Mouse (Mus musculus): Measurements from ENCODE around the gene Pmm1. TPM values are rescaled to one million over a fixed set of nuclear protein-coding genes. Genes with fewer than 3 reads are reported as not detected.

Gene Pmm1
- polyA plus RNA-seq, 1 experiment, result 64.1 TPM

- Histone ChIP-seq H3K27ac (ENCODE audit: control insufficient read depth, insufficient read depth, low read length) (no peak overlapping the region), H3K4me1 (replicated peaks; ENCODE audit: control insufficient read depth, insufficient read depth, low read length) (peaks cover 16% of the 10 kb centered on the region), H3K36me3 (ENCODE audit: control insufficient read depth, insufficient read depth, low read length) (no peaks in the 10 kb centered on the region), H3K4me3 (ENCODE audit: control insufficient read depth, insufficient read depth, low read length) (no peak overlapping the region), H3K27me3 (ENCODE audit: control insufficient read depth, insufficient read depth, low read length) (no peaks in the 10 kb centered on the region)
- 75% methylated on average over 7 of the region's 7 CpGs for WGBS
- DNase-seq, result no peak
- TF ChIP-seq CTCF (IDR thresholded peaks at IDR 0.05; ENCODE audit: borderline replicate concordance, control insufficient read depth, extremely low read depth, insufficient read depth, low read length, poor library complexity) (no peak), POLR2A (IDR thresholded peaks at IDR 0.05; ENCODE audit: control insufficient read depth, extremely low read depth, insufficient read depth, low read length, poor library complexity) (no peak)
Observed at GRCm38 (mm10) chr15:81935869-81936637, 24.7 kb downstream of the Pmm1 start.

DNA sequence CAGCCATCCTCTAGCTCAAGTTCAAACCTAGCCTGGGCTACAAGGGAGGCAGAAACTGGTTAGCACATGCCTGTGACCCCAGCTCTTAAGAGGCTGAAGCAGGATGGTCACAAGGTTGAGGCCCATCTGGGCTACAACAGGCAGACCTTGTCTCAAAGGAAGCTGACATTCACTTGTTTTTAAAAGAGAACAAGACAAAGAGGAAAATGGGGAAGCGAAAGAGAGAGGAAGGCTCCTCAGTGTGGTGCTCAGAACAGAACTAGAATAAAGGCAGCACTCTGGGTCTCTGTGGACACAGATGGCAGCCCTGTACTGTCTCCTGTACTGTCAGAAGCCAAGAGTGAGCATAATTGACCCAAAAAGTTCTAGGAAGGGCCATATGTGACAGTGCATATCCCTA lies 26.7 kb downstream of the Pmm1 start:
- Histone ChIP-seq H3K4me1 (replicated peaks; ENCODE audit: control insufficient read depth, insufficient read depth, low read length) (peaks cover 16% of the 10 kb centered on the region), H3K4me3 (ENCODE audit: control insufficient read depth, insufficient read depth, low read length) (no peak overlapping the region), H3K36me3 (ENCODE audit: control insufficient read depth, insufficient read depth, low read length) (no peaks in the 10 kb centered on the region), H3K27ac (ENCODE audit: control insufficient read depth, insufficient read depth, low read length) (no peak overlapping the region), H3K27me3 (ENCODE audit: control insufficient read depth, insufficient read depth, low read length) (no peaks in the 10 kb centered on the region)
- WGBS, result 91% methylated on average over 1 of the region's 1 CpGs
- no peak for TF ChIP-seq POLR2A (IDR thresholded peaks at IDR 0.05; ENCODE audit: control insufficient read depth, extremely low read depth, insufficient read depth, low read length, poor library complexity)
- no peak for TF ChIP-seq CTCF (IDR thresholded peaks at IDR 0.05; ENCODE audit: borderline replicate concordance, control insufficient read depth, extremely low read depth, insufficient read depth, low read length, poor library complexity)
- no peak for DNase-seq

- Histone ChIP-seq H3K27me3 (ENCODE audit: control insufficient read depth, insufficient read depth, low read length) (no peaks in the 10 kb centered on the region), H3K36me3 (ENCODE audit: control insufficient read depth, insufficient read depth, low read length) (no peaks in the 10 kb centered on the region), H3K4me3 (ENCODE audit: control insufficient read depth, insufficient read depth, low read length) (no peak overlapping the region), H3K27ac (ENCODE audit: control insufficient read depth, insufficient read depth, low read length) (no peak overlapping the region), H3K4me1 (replicated peaks; ENCODE audit: control insufficient read depth, insufficient read depth, low read length) (peaks cover 16% of the 10 kb centered on the region)
- 14% methylated on average over 12 of the region's 12 CpGs for WGBS
- DNase-seq, result peak; percentile 53
- TF ChIP-seq CTCF (IDR thresholded peaks at IDR 0.05; ENCODE audit: borderline replicate concordance, control insufficient read depth, extremely low read depth, insufficient read depth, low read length, poor library complexity) (no peak), POLR2A (IDR thresholded peaks at IDR 0.05; ENCODE audit: control insufficient read depth, extremely low read depth, insufficient read depth, low read length, poor library complexity) (no peak)
Observed at GRCm38 (mm10) chr15:81932951-81933470, 27.7 kb downstream of the Pmm1 start.

DNA sequence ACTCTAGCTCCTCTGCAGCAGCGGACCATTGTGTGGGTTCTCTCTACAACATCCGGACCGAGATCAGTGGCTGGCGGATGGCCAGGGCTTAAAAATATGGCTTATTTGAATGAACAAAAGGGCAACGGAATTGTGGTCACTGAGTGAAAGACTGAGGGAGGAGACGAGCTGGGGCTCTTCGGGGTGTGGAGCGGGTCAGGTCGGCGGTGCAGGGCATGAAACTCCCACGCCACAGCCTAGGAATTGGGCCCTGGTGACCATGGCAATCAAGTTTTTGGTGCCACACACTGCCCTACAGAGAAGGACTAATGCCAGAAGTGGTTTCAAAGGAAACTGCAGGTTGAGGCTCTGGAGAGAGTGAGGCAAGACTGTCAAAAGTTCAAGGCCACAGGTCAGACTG lies 32.5 kb downstream of the Pmm1 start:
- Histone ChIP-seq H3K36me3 (ENCODE audit: control insufficient read depth, insufficient read depth, low read length) (no peaks in the 10 kb centered on the region), H3K4me3 (ENCODE audit: control insufficient read depth, insufficient read depth, low read length) (no peak overlapping the region), H3K27ac (ENCODE audit: control insufficient read depth, insufficient read depth, low read length) (no peak overlapping the region), H3K27me3 (ENCODE audit: control insufficient read depth, insufficient read depth, low read length) (no peaks in the 10 kb centered on the region), H3K4me1 (replicated peaks; ENCODE audit: control insufficient read depth, insufficient read depth, low read length) (peaks cover 25% of the 10 kb centered on the region)
- DNase-seq, result no peak
- WGBS, result 23% methylated on average over 11 of the region's 11 CpGs
- no peak for TF ChIP-seq POLR2A (IDR thresholded peaks at IDR 0.05; ENCODE audit: control insufficient read depth, extremely low read depth, insufficient read depth, low read length, poor library complexity)
- TF ChIP-seq CTCF (IDR thresholded peaks at IDR 0.05; ENCODE audit: borderline replicate concordance, control insufficient read depth, extremely low read depth, insufficient read depth, low read length, poor library complexity), result no peak

GRCm38 (mm10) chr15:81927741-81928140 lies 33.0 kb downstream of the Pmm1 start:
- DNase-seq, result no peak
- Histone ChIP-seq H3K4me3 (ENCODE audit: control insufficient read depth, insufficient read depth, low read length) (no peak overlapping the region), H3K27ac (ENCODE audit: control insufficient read depth, insufficient read depth, low read length) (no peak overlapping the region), H3K27me3 (ENCODE audit: control insufficient read depth, insufficient read depth, low read length) (no peaks in the 10 kb centered on the region), H3K4me1 (replicated peaks; ENCODE audit: control insufficient read depth, insufficient read depth, low read length) (peaks cover 20% of the 10 kb centered on the region), H3K36me3 (ENCODE audit: control insufficient read depth, insufficient read depth, low read length) (no peaks in the 10 kb centered on the region)
- WGBS, result 39% methylated on average over 4 of the region's 4 CpGs
- TF ChIP-seq POLR2A (IDR thresholded peaks at IDR 0.05; ENCODE audit: control insufficient read depth, extremely low read depth, insufficient read depth, low read length, poor library complexity), result no peak
- no peak for TF ChIP-seq CTCF (IDR thresholded peaks at IDR 0.05; ENCODE audit: borderline replicate concordance, control insufficient read depth, extremely low read depth, insufficient read depth, low read length, poor library complexity)

- H3K4me3 ChIP-seq (ENCODE audit: control insufficient read depth, insufficient read depth, low read length), result no peak overlapping the region
- WGBS, result 42% methylated on average over 9 of the region's 9 CpGs
- no peak for TF ChIP-seq POLR2A (IDR thresholded peaks at IDR 0.05; ENCODE audit: control insufficient read depth, extremely low read depth, insufficient read depth, low read length, poor library complexity)
- no peak for TF ChIP-seq CTCF (IDR thresholded peaks at IDR 0.05; ENCODE audit: borderline replicate concordance, control insufficient read depth, extremely low read depth, insufficient read depth, low read length, poor library complexity)
Observed at GRCm38 (mm10) chr15:81926446-81926822, 34.3 kb downstream of the Pmm1 start.

More at GRCm38 (mm10) chr15:81926446-81926822, 34.3 kb downstream of the Pmm1 start:
- H3K27ac ChIP-seq (ENCODE audit: control insufficient read depth, insufficient read depth, low read length), result no peak overlapping the region
- H3K4me1 ChIP-seq (replicated peaks; ENCODE audit: control insufficient read depth, insufficient read depth, low read length), result peaks cover 16% of the 10 kb centered on the region
- H3K27me3 ChIP-seq (ENCODE audit: control insufficient read depth, insufficient read depth, low read length), result no peaks in the 10 kb centered on the region
- no peak for DNase-seq
- no peaks in the 10 kb centered on the region for H3K36me3 ChIP-seq (ENCODE audit: control insufficient read depth, insufficient read depth, low read length)

All from thymus, adult 2 months (tissue).